Mouse (Mus musculus): ENCODE measurements around the gene Atcay. TPM values are rescaled to one million over a fixed set of nuclear protein-coding genes. Genes with fewer than 3 reads are reported as not detected.
A peak's percentile ranks its signal among the peaks of the same experiment; 100 is the strongest.

Atcay gene
- polyA plus RNA-seq, 1 experiment from 2014 or later, result 68.1 TPM

- peaks cover 40% of the 10 kb centered on the region for H3K36me3 ChIP-seq
- H3K9me3 ChIP-seq, result no peaks in the 10 kb centered on the region
- H3K27me3 ChIP-seq, result peaks cover 59% of the 10 kb centered on the region
- peak overlapping the region; percentile 49; the same call in 1 of the 2 replicates for H3K9ac ChIP-seq
- WGBS, result 44% methylated on average over 21 of the region's 21 CpGs
- 0 out of 2 replicates have a peak overlapping the region, but pooled peaks have one; percentile 13 for H3K4me2 ChIP-seq
- peak; percentile 19; the same call in 1 of the 2 replicates for ATAC-seq (ENCODE audit: low FRiP score)
- H3K27ac ChIP-seq, result peak overlapping the region; percentile 4; the same call in 1 of the 2 replicates
- H3K4me1 ChIP-seq (replicated peaks), result peaks cover 26% of the 10 kb centered on the region
- peak overlapping the region; percentile 4; the same call in 1 of the 2 replicates for H3K4me3 ChIP-seq
Observed at GRCm38 (mm10) chr10:81259225-81259884, 28.7 kb upstream of the Atcay start.

DNA sequence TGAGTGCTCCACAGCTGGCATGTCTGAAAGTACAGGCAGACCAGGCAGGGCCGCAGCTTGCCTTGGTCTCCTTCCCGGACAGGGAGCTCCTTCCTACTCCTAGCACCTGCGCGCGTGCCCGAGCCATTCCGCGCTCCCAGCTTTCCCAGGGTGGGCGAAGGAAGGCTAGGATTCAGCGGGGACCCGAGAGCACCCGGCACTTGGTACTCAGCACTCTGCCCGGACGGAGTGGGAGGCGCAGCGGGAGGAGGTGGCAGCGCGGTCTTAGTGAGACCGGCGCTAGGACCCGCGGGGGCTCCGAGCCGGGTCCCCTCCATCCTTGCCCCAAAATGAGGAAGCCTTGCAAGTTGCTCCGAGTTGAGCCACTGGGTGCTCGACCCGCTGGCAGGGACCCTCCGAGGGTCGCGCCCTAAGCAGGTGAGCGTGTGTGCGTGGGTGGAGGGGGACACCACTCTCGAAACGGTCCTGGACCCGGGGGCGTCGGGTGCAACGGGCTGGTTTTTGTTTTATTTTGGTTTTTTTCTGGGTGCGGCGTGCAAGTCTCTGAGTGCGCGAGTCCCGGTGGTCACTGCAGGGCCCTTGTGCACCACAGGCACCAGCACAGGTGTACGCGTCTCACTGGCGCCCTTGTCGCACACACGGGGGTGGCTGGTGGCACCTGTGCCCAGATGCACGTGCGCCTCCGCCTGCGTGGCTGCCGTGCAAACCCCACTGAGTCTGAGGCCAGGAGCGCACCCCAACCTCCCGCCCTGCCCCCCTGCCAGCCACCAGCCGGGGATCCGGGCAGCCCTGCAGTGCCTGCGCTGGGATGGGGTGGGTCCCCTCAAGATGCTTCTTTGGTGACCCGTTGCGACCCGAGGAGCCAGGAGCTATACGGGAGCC is 26.8 kb upstream of the Atcay start:
- H3K27me3 ChIP-seq, result peaks cover 79% of the 10 kb centered on the region
- 2% methylated on average over 62 of the region's 62 CpGs for WGBS
- H3K4me1 ChIP-seq (replicated peaks), result peaks cover 36% of the 10 kb centered on the region
- peak overlapping the region; percentile 80 for H3K4me2 ChIP-seq
- ATAC-seq (ENCODE audit: low FRiP score), result no peak
- no peaks in the 10 kb centered on the region for H3K9me3 ChIP-seq
- H3K4me3 ChIP-seq, result peak overlapping the region; percentile 51
- H3K36me3 ChIP-seq, result peaks cover 21% of the 10 kb centered on the region
- no peak overlapping the region for H3K27ac ChIP-seq
- H3K9ac ChIP-seq, result peak overlapping the region; percentile 74

DNA sequence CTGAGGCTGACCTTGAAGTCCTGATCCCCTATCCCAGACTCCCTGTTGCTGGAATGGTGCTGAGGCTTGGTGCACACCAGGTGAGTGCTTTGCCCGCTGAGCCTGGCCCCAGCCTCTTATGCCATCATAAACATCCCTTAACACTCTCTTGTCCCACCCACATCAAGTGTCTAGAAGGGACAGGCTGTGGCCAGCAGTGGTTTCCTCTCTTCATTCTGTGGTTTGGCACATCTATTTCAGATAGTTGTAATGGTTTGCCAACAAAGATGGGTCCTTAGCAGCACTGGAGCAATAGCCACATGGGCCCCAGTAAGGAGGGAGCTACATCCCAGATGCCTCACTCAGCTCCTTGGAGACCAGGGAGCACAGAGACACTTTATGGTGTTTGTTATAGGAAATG is 24.3 kb upstream of the Atcay start:
- Histone ChIP-seq H3K36me3 (peaks cover 10% of the 10 kb centered on the region), H3K4me3 (no peak overlapping the region), H3K9me3 (no peaks in the 10 kb centered on the region), H3K27ac (no peak overlapping the region), H3K4me2 (no peak overlapping the region), H3K27me3 (peaks cover 96% of the 10 kb centered on the region), H3K9ac (no peak overlapping the region), H3K4me1 (replicated peaks) (peaks cover 42% of the 10 kb centered on the region)
- 58% methylated on average over 1 of the region's 1 CpGs for WGBS
- no peak for ATAC-seq (ENCODE audit: low FRiP score)

- 8% methylated on average over 43 of the region's 44 CpGs for WGBS
- no peaks in the 10 kb centered on the region for H3K9me3 ChIP-seq
- peak; percentile 80 for ATAC-seq (ENCODE audit: low FRiP score)
- peaks cover 29% of the 10 kb centered on the region for H3K36me3 ChIP-seq
- peak within 1 kb of the TSS; percentile 73; the same call in 1 of the 2 replicates for H3K27ac ChIP-seq
- peak within 1 kb of the TSS; percentile 33 for H3K4me3 ChIP-seq
- H3K4me1 ChIP-seq (replicated peaks), result peaks cover 25% of the 10 kb centered on the region
- H3K4me2 ChIP-seq, result peak within 1 kb of the TSS; percentile 61
- H3K9ac ChIP-seq, result peak within 1 kb of the TSS; percentile 66
- H3K27me3 ChIP-seq, result peaks cover 85% of the 10 kb centered on the region
Observed at GRCm38 (mm10) chr10:81252424-81253419, 22.1 kb upstream of the Atcay start, which contains the start of gene Matk. Gene Matk (plus strand): TSS chr10:81252935.

DNA sequence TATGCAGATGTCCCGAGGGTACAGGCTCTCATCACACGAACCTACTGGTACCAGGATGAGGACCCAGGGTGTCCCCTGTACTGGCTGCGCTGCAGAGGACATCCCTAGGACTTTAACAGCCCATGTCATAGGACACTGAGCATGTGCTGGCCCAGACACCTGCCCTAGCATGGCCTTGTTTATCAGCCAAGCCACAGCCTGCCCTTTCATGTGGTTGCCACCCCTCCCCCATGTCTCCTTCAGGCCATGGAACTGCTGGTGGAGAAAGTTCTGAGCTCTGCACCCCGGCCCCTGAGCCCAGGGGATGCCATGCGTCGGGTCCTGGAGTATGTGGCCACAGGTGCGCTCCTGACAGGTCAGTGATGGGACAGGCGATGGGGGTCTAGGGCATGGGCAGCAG is 18.8 kb upstream of the Atcay start:
- Histone ChIP-seq H3K9ac (no peak overlapping the region), H3K27ac (no peak overlapping the region), H3K27me3 (peaks cover 76% of the 10 kb centered on the region), H3K4me3 (no peak overlapping the region), H3K9me3 (no peaks in the 10 kb centered on the region), H3K36me3 (peaks cover 42% of the 10 kb centered on the region), H3K4me2 (no peak overlapping the region), H3K4me1 (replicated peaks) (peaks cover 21% of the 10 kb centered on the region)
- 84% methylated on average over 8 of the region's 8 CpGs for WGBS
- no peak for ATAC-seq (ENCODE audit: low FRiP score)

DNA sequence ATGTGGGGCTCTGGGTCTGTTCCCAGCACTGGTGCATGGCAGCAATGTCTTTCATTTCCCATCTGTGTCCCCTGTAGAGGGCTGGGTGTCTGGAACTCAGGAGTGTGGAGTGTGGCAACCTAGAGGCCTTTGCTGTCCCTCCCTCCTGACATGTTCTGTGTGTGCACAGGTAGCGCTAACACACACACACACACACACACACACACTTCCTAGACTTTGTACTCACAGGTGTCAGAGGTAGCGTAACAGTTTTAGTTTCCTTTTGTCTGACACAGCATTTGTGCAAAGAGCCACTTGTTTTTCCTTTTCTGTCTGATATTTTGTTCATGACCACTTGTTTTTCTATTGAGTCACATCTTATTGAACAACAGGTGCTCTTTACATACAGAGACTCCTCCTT is 17.2 kb upstream of the Atcay start:
- Histone ChIP-seq H3K9ac (no peak overlapping the region), H3K27ac (no peak overlapping the region), H3K4me1 (replicated peaks) (peaks cover 15% of the 10 kb centered on the region), H3K27me3 (peaks cover 72% of the 10 kb centered on the region), H3K9me3 (no peaks in the 10 kb centered on the region), H3K4me3 (no peak overlapping the region), H3K36me3 (peaks cover 50% of the 10 kb centered on the region), H3K4me2 (no peak overlapping the region)
- no peak for ATAC-seq (ENCODE audit: low FRiP score)
- 98% methylated on average over 2 of the region's 2 CpGs for WGBS

DNA sequence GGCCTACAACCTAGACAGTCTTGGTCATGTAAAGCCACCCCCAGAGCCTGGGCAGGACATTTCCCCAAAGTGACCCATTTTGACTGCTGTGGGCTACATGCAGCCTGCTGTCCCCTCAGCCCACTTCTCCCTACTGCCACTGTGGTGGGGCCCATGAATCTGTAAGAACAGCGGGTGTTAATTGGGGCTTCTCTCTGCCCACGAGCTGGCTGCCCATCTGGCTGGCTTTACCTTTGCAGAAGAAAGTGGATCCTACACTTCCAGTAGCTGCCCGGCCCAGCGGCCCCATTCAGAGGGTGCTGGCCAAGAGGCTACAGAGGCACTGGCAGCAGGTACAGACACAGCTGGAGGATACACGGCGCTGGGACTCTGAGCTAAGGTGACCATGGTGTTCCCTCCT is 14.5 kb upstream of the Atcay start:
- WGBS, result 95% methylated on average over 6 of the region's 6 CpGs
- H3K27me3 ChIP-seq, result peaks cover 64% of the 10 kb centered on the region
- H3K4me3 ChIP-seq, result no peak overlapping the region
- peaks cover 5% of the 10 kb centered on the region; the same call in 1 of the 2 replicates for H3K4me1 ChIP-seq (replicated peaks)
- H3K4me2 ChIP-seq, result no peak overlapping the region
- H3K9ac ChIP-seq, result no peak overlapping the region
- no peak for ATAC-seq (ENCODE audit: low FRiP score)
- no peaks in the 10 kb centered on the region for H3K9me3 ChIP-seq
- peaks cover 54% of the 10 kb centered on the region for H3K36me3 ChIP-seq
- H3K27ac ChIP-seq, result no peak overlapping the region

GRCm38 (mm10) chr10:81244595-81244994 is 14.0 kb upstream of the Atcay start:
- Histone ChIP-seq H3K27me3 (peaks cover 64% of the 10 kb centered on the region), H3K9ac (no peak overlapping the region), H3K4me1 (replicated peaks) (peaks cover 10% of the 10 kb centered on the region; the same call in 1 of the 2 replicates), H3K4me2 (no peak overlapping the region), H3K9me3 (no peaks in the 10 kb centered on the region), H3K4me3 (no peak overlapping the region), H3K27ac (no peak overlapping the region), H3K36me3 (peaks cover 48% of the 10 kb centered on the region)
- 8% methylated on average over 17 of the region's 17 CpGs for WGBS
- ATAC-seq (ENCODE audit: low FRiP score), result peak; percentile 65

GRCm38 (mm10) chr10:81244146-81244545 is 13.5 kb upstream of the Atcay start:
- no peak overlapping the region for H3K4me3 ChIP-seq
- no peak overlapping the region for H3K27ac ChIP-seq
- peaks cover 46% of the 10 kb centered on the region for H3K36me3 ChIP-seq
- H3K9ac ChIP-seq, result no peak overlapping the region
- H3K4me1 ChIP-seq (replicated peaks), result peaks cover 10% of the 10 kb centered on the region; the same call in 1 of the 2 replicates
- H3K4me2 ChIP-seq, result no peak overlapping the region
- WGBS, result 77% methylated on average over 4 of the region's 4 CpGs
- no peaks in the 10 kb centered on the region for H3K9me3 ChIP-seq
- no peak; the same call in 1 of the 2 replicates for ATAC-seq (ENCODE audit: low FRiP score)
- H3K27me3 ChIP-seq, result peaks cover 64% of the 10 kb centered on the region

DNA sequence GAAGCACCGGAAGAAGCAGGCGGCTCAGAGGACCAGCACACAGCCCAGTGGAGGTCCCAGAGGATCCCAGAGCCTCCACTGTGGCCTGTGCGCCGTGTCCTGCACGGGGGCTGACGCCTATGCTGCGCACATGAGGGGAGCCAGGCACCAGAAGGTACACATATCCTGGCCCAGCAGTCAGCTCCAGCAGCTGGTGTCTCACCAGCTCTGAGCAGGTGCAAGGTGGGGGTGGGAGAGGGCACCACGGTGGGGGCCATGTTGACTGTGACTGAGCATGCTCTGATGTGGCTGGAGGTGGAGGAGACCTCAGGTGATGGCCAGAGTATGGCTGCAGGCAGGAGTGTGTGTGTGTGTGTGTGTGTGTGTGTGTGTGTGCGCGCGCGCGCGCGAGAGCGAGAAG is 11.4 kb upstream of the Atcay start:
- Histone ChIP-seq H3K36me3 (peaks cover 34% of the 10 kb centered on the region), H3K4me2 (no peak overlapping the region), H3K9me3 (no peaks in the 10 kb centered on the region), H3K9ac (no peak overlapping the region), H3K4me1 (replicated peaks) (peaks cover 13% of the 10 kb centered on the region), H3K27me3 (peaks cover 75% of the 10 kb centered on the region), H3K4me3 (no peak overlapping the region), H3K27ac (no peak overlapping the region)
- ATAC-seq (ENCODE audit: low FRiP score), result no peak
- WGBS, result 92% methylated on average over 16 of the region's 16 CpGs

DNA sequence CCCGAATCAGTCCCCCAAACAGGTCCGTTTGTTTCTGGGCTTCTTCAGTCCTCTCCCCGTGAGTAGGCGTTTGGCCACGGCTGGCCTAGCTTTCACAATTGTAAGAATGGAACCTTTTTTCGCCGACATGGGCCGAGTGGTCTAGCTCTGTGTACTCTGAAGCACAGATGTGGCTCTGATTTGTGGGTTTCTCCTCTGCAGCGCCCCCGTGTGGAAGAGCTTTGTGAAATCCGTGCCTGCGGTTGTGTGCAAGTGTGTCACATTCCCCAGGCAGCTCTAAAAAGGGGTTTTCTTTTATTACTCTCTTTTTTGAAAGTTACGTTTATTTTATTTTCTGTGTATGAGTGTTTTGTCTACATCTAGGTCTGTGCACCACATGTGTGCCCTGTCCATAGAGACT is 10.2 kb upstream of the Atcay start:
- peaks cover 13% of the 10 kb centered on the region for H3K4me1 ChIP-seq (replicated peaks)
- H3K36me3 ChIP-seq, result peaks cover 28% of the 10 kb centered on the region
- ATAC-seq (ENCODE audit: low FRiP score), result no peak
- no peak overlapping the region for H3K4me2 ChIP-seq
- H3K27me3 ChIP-seq, result peaks cover 64% of the 10 kb centered on the region
- WGBS, result 27% methylated on average over 13 of the region's 13 CpGs
- no peak overlapping the region for H3K9ac ChIP-seq
- H3K9me3 ChIP-seq, result no peaks in the 10 kb centered on the region
- H3K4me3 ChIP-seq, result no peak overlapping the region
- H3K27ac ChIP-seq, result no peak overlapping the region

All from hindbrain, embryonic 13.5 days (tissue).